Mouse (Mus musculus): ENCODE data around the gene Arid5a.

DNA sequence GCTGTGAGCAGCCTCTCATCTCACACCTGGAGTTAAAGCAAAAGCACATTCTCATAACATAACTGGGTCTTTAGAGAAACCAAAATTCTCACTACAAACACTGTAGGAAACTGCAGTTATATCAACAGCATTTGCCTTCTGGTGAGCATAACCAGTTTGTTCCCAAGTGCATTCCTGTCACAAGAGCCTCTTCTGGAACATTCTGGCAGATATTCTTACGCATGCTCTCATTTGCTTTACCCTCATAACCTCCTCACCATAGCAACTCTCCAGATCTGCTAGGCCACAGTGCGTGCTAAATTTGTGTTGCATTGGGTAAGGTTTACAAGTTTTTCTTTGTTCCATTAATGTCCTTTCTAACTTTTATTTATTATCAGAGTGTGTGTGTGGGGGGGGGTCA lies 48.3 kb upstream of the Arid5a start:
- TF ChIP-seq POLR2A (IDR thresholded peaks at IDR 0.05; ENCODE audit: insufficient read length, low read depth) (no peak), TCF12 (IDR thresholded peaks at IDR 0.05; ENCODE audit: insufficient read depth, poor library complexity, severe bottlenecking) (no peak), USF1 (IDR thresholded peaks at IDR 0.05; ENCODE audit: low read depth) (no peak), MYOD1 (IDR thresholded peaks at IDR 0.05; ENCODE audit: control insufficient read depth in 1 of 3, insufficient read length in 2 of 3, low read depth in 2 of 3) (no peak), MAX (IDR thresholded peaks at IDR 0.05; ENCODE audit: low read depth) (no peak)

Data from myocyte (in vitro differentiated cells).